7 mouse cellular contexts compared by ENCODE assay signal in the genomic region with DNA sequence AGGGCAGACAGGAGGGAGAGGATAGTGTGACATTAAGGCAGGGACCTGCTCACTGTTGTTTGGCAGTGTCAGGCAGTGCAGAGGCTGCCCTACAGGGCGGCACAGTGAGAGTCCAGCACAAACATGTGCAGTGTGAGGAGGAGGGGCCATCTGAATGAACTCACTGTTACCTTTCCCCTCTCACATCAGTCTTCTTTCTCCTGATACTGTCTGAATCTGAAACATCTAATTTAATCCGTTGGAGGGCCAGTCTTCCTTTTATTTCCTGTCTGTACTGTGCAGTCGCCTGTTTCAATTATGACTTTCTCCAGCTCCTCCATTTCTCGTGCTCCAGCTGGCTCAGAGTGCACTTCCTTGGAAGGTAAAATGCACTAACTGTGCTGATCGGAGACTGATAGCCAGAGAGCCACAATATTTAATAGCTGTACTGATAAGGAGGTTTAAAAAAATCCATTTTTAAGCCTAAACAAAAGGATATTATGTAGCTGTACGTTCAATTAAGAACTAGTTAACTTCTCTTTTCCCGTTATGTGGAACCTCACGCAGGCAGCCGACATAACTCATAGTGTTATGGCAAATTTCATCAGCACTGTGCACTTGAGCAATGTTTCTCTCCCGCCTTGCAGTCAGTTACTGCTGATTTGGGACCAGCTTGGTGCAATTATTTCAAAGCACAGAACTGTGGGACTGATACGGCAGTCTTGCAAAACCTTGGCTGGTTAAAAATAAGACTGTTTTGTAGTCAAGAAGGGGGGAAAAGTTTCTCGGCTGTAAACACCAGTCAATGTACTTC.
DNase-seq lines count a peak whose midpoint lies in the region; ATAC-seq and TF ChIP-seq lines count a peak whose summit lies in the region.

No protein-coding gene starts in this region.

- WGBS in heart, embryonic 10.5 days = 60% methylated on average over 12 of the region's 12 CpGs
- WGBS in liver, embryonic 11.5 days = 50% methylated on average over 12 of the region's 12 CpGs
- 27% methylated on average over 12 of the region's 12 CpGs for WGBS in stomach, embryonic 16.5 days

- peak; percentile 8 for DNase-seq in MEL (ENCODE audit: low read depth, low spot score)
- DNase-seq in NIH3T3 (ENCODE audit: low read depth) = peak; percentile 8
- no peak for DNase-seq in heart, embryonic 10.5 days (ENCODE audit: low spot score)
- no peak for DNase-seq in liver, embryonic 11.5 days (ENCODE audit: low spot score)
- no peak for DNase-seq in gastrocnemius, postnatal 25 days
- DNase-seq in spleen, adult 12 weeks (ENCODE audit: low spot score) = no peak

- peaks cover 0 to 6% of the 10 kb centered on the region in 2 experiments; a peak in 1 of 4 replicates for H3K36me3 ChIP-seq in MEL (ENCODE audit: control insufficient read depth in 1 of 2, insufficient read depth in 2 of 2, low read length in 2 of 2)
- H3K36me3 ChIP-seq in heart, embryonic 10.5 days = no peaks in the 10 kb centered on the region
- H3K36me3 ChIP-seq in liver, embryonic 11.5 days (ENCODE audit: control insufficient read depth, insufficient read depth, low read length) = no peaks in the 10 kb centered on the region
- H3K36me3 ChIP-seq in stomach, embryonic 16.5 days (ENCODE audit: control insufficient read depth, insufficient read depth, low read length) = no peaks in the 10 kb centered on the region

- ATAC-seq in liver, embryonic 11.5 days (replicated peaks; ENCODE audit: low FRiP score) = no peak; the same call in 1 of the 2 replicates
- ATAC-seq in stomach, embryonic 16.5 days (ENCODE audit: insufficient read depth, low FRiP score) = peak; percentile 56; the same call in 1 of the 2 replicates

- peaks cover 4 to 5% of the 10 kb centered on the region in 2 experiments; a peak in 3 of 4 replicates for H3K4me1 ChIP-seq in MEL (ENCODE audit: control insufficient read depth in 1 of 2, insufficient read depth in 2 of 2, low read length in 2 of 2)
- peaks cover 11% of the 10 kb centered on the region for H3K4me1 ChIP-seq in heart, embryonic 10.5 days
- no peaks in the 10 kb centered on the region for H3K4me1 ChIP-seq in liver, embryonic 11.5 days (replicated peaks; ENCODE audit: control insufficient read depth, insufficient read depth, low read length)
- no peaks in the 10 kb centered on the region for H3K4me1 ChIP-seq in stomach, embryonic 16.5 days (ENCODE audit: control insufficient read depth, insufficient read depth, low read length)

- TF ChIP-seq EP300 in MEL (IDR thresholded peaks at IDR 0.05; ENCODE audit: low read depth in 1 of 2, low read length in 2 of 2) = no peak

- no peak overlapping the region for H3K4me2 ChIP-seq in liver, embryonic 11.5 days
- H3K4me2 ChIP-seq in stomach, embryonic 16.5 days (ENCODE audit: low read depth, low read length) = peak overlapping the region; percentile 36

- TF ChIP-seq POLR2A in MEL (IDR thresholded peaks at IDR 0.05; ENCODE audit: control insufficient read depth in 1 of 2, insufficient read depth in 1 of 2, low read depth in 1 of 2, low read length in 2 of 2, poor library complexity in 1 of 2) = no peak

- no peak for TF ChIP-seq CTCF in MEL (IDR thresholded peaks at IDR 0.05 in 2 of 3, conservative IDR thresholded peaks at IDR 0.05 in 1 of 3; ENCODE audit: control insufficient read depth in 1 of 3, insufficient read depth in 1 of 3, low read depth in 2 of 3, low read length in 3 of 3, poor library complexity in 1 of 3, severe bottlenecking in 1 of 3)

- H3K27me3 ChIP-seq in MEL (ENCODE audit: control insufficient read depth in 1 of 2, insufficient read depth in 2 of 2, low read length in 2 of 2) = no peaks in the 10 kb centered on the region
- no peaks in the 10 kb centered on the region for H3K27me3 ChIP-seq in heart, embryonic 10.5 days (ENCODE audit: insufficient read depth, poor library complexity, severe bottlenecking)
- no peaks in the 10 kb centered on the region for H3K27me3 ChIP-seq in liver, embryonic 11.5 days (replicated peaks; ENCODE audit: control insufficient read depth, insufficient read depth, low read length)
- H3K27me3 ChIP-seq in stomach, embryonic 16.5 days (ENCODE audit: control insufficient read depth, insufficient read depth, low read length) = no peaks in the 10 kb centered on the region

- no peaks in the 10 kb centered on the region for H3K9me3 ChIP-seq in MEL (replicated peaks; ENCODE audit: insufficient read depth, low read length)
- H3K9me3 ChIP-seq in heart, embryonic 10.5 days = no peaks in the 10 kb centered on the region
- H3K9me3 ChIP-seq in liver, embryonic 11.5 days (ENCODE audit: control insufficient read depth, low read length) = no peaks in the 10 kb centered on the region
- no peaks in the 10 kb centered on the region; the same call in 1 of the 2 replicates for H3K9me3 ChIP-seq in stomach, embryonic 16.5 days (replicated peaks; ENCODE audit: control insufficient read depth, low read length)

- H3K4me3 ChIP-seq in MEL (ENCODE audit: control insufficient read depth in 1 of 2, insufficient read depth in 1 of 2, low read depth in 2 of 2, low read length in 2 of 2) = no peak overlapping the region
- no peak overlapping the region for H3K4me3 ChIP-seq in heart, embryonic 10.5 days
- H3K4me3 ChIP-seq in liver, embryonic 11.5 days (ENCODE audit: low read depth, low read length) = no peak overlapping the region
- H3K4me3 ChIP-seq in stomach, embryonic 16.5 days (replicated peaks; ENCODE audit: low read length) = no peak overlapping the region; the same call in 1 of the 2 replicates

- no peak overlapping the region for H3K9ac ChIP-seq in MEL (ENCODE audit: control insufficient read depth, low read depth, low read length, poor library complexity, severe bottlenecking)
- H3K9ac ChIP-seq in liver, embryonic 11.5 days (ENCODE audit: low read depth, low read length) = no peak overlapping the region
- H3K9ac ChIP-seq in stomach, embryonic 16.5 days (ENCODE audit: low read length) = no peak overlapping the region

- H3K27ac ChIP-seq in MEL (ENCODE audit: control insufficient read depth, low read depth, low read length) = no peak overlapping the region
- H3K27ac ChIP-seq in heart, embryonic 10.5 days = peak overlapping the region; percentile 45
- peak overlapping the region; percentile 38; the same call in 1 of the 2 replicates for H3K27ac ChIP-seq in liver, embryonic 11.5 days (ENCODE audit: low read depth, low read length)
- no peak overlapping the region for H3K27ac ChIP-seq in stomach, embryonic 16.5 days (ENCODE audit: low read length)

- no peaks in the 10 kb centered on the region for H3K79me2 ChIP-seq in MEL (ENCODE audit: control insufficient read depth, insufficient read depth, low read length, poor library complexity)

- TF ChIP-seq RAD21 in MEL (IDR thresholded peaks at IDR 0.05; ENCODE audit: low read depth, low read length) = no peak

TF ChIP-seq in MEL, 35 proteins besides CTCF, POLR2A, EP300 and RAD21:
- TF ChIP-seq TCF12 (IDR thresholded peaks at IDR 0.05; ENCODE audit: low read depth, low read length) (no peak), TAL1 (IDR thresholded peaks at IDR 0.05; ENCODE audit: low read length) (no peak), MYB (IDR thresholded peaks at IDR 0.05; ENCODE audit: low read depth, low read length) (no peak), USF2 (IDR thresholded peaks at IDR 0.05; ENCODE audit: borderline replicate concordance in 1 of 2, insufficient read depth in 1 of 2, low read depth in 1 of 2, low read length in 2 of 2) (no peak), BHLHE40 (IDR thresholded peaks at IDR 0.05; ENCODE audit: borderline replicate concordance, low read depth, low read length) (no peak), MEF2A (IDR thresholded peaks at IDR 0.05; ENCODE audit: extremely low read depth, insufficient replicate concordance, low read depth, low read length, poor library complexity, severe bottlenecking) (no peak), RCOR1 (IDR thresholded peaks at IDR 0.05; ENCODE audit: low read depth, low read length) (no peak)

Comparison
In these comparisons a context has a peak if more than half of its experiments do, and no peak if none do; other contexts are left out.
1. DNase-seq: peak in MEL (single experiment) and NIH3T3 (single experiment); none in heart, embryonic 10.5 days (single experiment), liver, embryonic 11.5 days (single experiment), gastrocnemius, postnatal 25 days (single experiment) and spleen, adult 12 weeks (single experiment).
2. H3K27ac ChIP-seq: peak in heart, embryonic 10.5 days (single experiment) and liver, embryonic 11.5 days (single experiment); none in MEL (single experiment) and stomach, embryonic 16.5 days (single experiment).